Mouse (Mus musculus): Measurements from ENCODE around the gene Plaa. TPM values are rescaled to one million over a fixed set of nuclear protein-coding genes. Genes with fewer than 3 reads are reported as not detected.

The Plaa gene
- total and polyA plus RNA-seq, 3 experiments: 63.7 to 102 (median 85.1) TPM

DNA sequence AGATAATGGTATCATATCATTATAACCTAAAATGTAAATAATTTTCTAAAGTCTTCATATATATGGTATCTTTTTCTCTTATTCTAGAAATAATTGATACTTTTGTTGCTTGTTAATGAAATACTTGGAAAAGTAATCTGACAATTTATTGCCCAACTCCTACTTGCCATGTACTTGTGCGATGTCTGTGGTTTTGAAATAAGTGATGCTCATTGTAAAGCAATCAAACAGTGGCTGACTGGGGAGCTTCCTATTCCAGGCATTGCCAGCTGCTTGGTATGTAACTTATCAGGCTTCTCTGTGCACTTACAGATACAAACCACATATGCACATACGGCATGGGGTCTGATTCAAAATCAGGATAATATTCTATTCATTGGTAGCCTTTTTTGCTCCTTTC, 17.0 kb upstream of the Plaa start:
- H3K4me3 ChIP-seq (ENCODE audit: control insufficient read depth in 1 of 2, insufficient read depth in 1 of 2, low read depth in 2 of 2, low read length in 2 of 2): no peak overlapping the region
- no peaks in the 10 kb centered on the region for H3K4me1 ChIP-seq (ENCODE audit: control insufficient read depth in 1 of 2, insufficient read depth in 2 of 2, low read length in 2 of 2)
- no peak overlapping the region for H3K27ac ChIP-seq (ENCODE audit: control insufficient read depth, low read depth, low read length)
- no peaks in the 10 kb centered on the region for H3K27me3 ChIP-seq (ENCODE audit: control insufficient read depth in 1 of 2, insufficient read depth in 2 of 2, low read length in 2 of 2)
- no peaks in the 10 kb centered on the region for H3K9me3 ChIP-seq (replicated peaks; ENCODE audit: insufficient read depth, low read length)
- H3K36me3 ChIP-seq (ENCODE audit: control insufficient read depth in 1 of 2, insufficient read depth in 2 of 2, low read length in 2 of 2): peaks cover 0 to 3% of the 10 kb centered on the region in 2 experiments; a peak in 2 of 4 replicates
- no peak overlapping the region for H3K9ac ChIP-seq (ENCODE audit: control insufficient read depth, low read depth, low read length, poor library complexity, severe bottlenecking)
- no peak for DNase-seq (ENCODE audit: low read depth, low spot score)
- no peak for TF ChIP-seq KAT2A (conservative IDR thresholded peaks at IDR 0.05; ENCODE audit: low read depth, low read length)
- TF ChIP-seq NELFE (IDR thresholded peaks at IDR 0.05; ENCODE audit: low read depth, low read length): no peak
- TF ChIP-seq TAL1 (IDR thresholded peaks at IDR 0.05; ENCODE audit: low read length): no peak
- no peak for TF ChIP-seq POLR2AphosphoS2 (IDR thresholded peaks at IDR 0.05; ENCODE audit: low read length)
- no peak for TF ChIP-seq ZKSCAN1 (IDR thresholded peaks at IDR 0.05; ENCODE audit: low read depth, low read length)
- TF ChIP-seq MAX (IDR thresholded peaks at IDR 0.05; ENCODE audit: low read length): no peak
- no peak for TF ChIP-seq MYB (IDR thresholded peaks at IDR 0.05; ENCODE audit: low read depth, low read length)
- TF ChIP-seq MYC (IDR thresholded peaks at IDR 0.05; ENCODE audit: low read depth, low read length): no peak
- no peak for TF ChIP-seq NRF1 (IDR thresholded peaks at IDR 0.05; ENCODE audit: insufficient read depth, low read depth, low read length, poor library complexity, severe bottlenecking)
- no peak for TF ChIP-seq JUND (IDR thresholded peaks at IDR 0.05; ENCODE audit: low read depth, low read length)
- TF ChIP-seq BHLHE40 (IDR thresholded peaks at IDR 0.05; ENCODE audit: borderline replicate concordance, low read depth, low read length): no peak
- no peak for TF ChIP-seq TBP (IDR thresholded peaks at IDR 0.05; ENCODE audit: low read depth, low read length)
- no peak for TF ChIP-seq ZC3H11A (IDR thresholded peaks at IDR 0.05; ENCODE audit: low read depth, low read length)
- no peak for TF ChIP-seq MAFK (IDR thresholded peaks at IDR 0.05; ENCODE audit: borderline replicate concordance, low read depth, low read length)
- no peak for TF ChIP-seq USF2 (IDR thresholded peaks at IDR 0.05; ENCODE audit: borderline replicate concordance in 1 of 2, insufficient read depth in 1 of 2, low read depth in 1 of 2, low read length in 2 of 2)
- H3K79me2 ChIP-seq (ENCODE audit: control insufficient read depth, insufficient read depth, low read length, poor library complexity): no peaks in the 10 kb centered on the region

DNA sequence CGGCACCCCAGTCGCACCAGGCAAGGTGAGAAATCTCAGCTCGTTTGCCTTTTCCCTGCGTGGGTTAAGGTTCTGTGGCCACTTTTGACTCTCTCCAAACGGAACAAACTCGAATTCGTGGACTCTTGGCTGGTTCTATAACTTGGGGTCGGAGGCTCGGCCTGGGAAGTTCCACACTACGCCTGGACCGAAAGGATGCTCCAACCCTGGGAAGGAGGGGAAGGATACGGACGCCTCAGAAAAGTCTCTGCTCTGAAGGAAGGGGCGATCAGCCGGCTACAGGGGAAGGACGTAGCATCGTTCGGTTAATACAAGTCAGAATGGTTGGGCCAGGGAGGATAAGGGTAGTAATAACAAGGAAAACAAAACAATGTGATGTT, 11.6 kb upstream of the Plaa start:
- H3K36me3 ChIP-seq (ENCODE audit: control insufficient read depth in 1 of 2, insufficient read depth in 2 of 2, low read length in 2 of 2): peaks cover 0 to 10% of the 10 kb centered on the region in 2 experiments; a peak in 2 of 4 replicates
- peak; percentile 5; the same call in 1 of the 2 replicates for TF ChIP-seq MXI1 (IDR thresholded peaks at IDR 0.05; ENCODE audit: low read depth, low read length)
- no peak for TF ChIP-seq TAL1 (IDR thresholded peaks at IDR 0.05; ENCODE audit: low read length)
- no peak for TF ChIP-seq TBP (IDR thresholded peaks at IDR 0.05; ENCODE audit: low read depth, low read length)
- TF ChIP-seq HCFC1 (IDR thresholded peaks at IDR 0.05; ENCODE audit: low read depth, low read length): no peak
- H3K4me3 ChIP-seq (ENCODE audit: control insufficient read depth in 1 of 2, insufficient read depth in 1 of 2, low read depth in 2 of 2, low read length in 2 of 2): peak overlapping the region; percentile 76
- peak overlapping the region; percentile 73 for H3K9ac ChIP-seq (ENCODE audit: control insufficient read depth, low read depth, low read length, poor library complexity, severe bottlenecking)
- no peaks in the 10 kb centered on the region for H3K27me3 ChIP-seq (ENCODE audit: control insufficient read depth in 1 of 2, insufficient read depth in 2 of 2, low read length in 2 of 2)
- DNase-seq (ENCODE audit: low read depth, low spot score): no peak
- no peak overlapping the region for H3K27ac ChIP-seq (ENCODE audit: control insufficient read depth, low read depth, low read length)
- H3K79me2 ChIP-seq (ENCODE audit: control insufficient read depth, insufficient read depth, low read length, poor library complexity): no peaks in the 10 kb centered on the region
- H3K4me1 ChIP-seq (ENCODE audit: control insufficient read depth in 1 of 2, insufficient read depth in 2 of 2, low read length in 2 of 2): peaks cover 0 to 3% of the 10 kb centered on the region in 2 experiments; a peak in 2 of 4 replicates
- H3K9me3 ChIP-seq (replicated peaks; ENCODE audit: insufficient read depth, low read length): no peaks in the 10 kb centered on the region
